Mouse (Mus musculus) neutrophil, adult 5-6 weeks (primary cell): ENCODE results near the gene Fam160a1. TPM values are rescaled to one million over a fixed set of nuclear protein-coding genes. Genes with fewer than 3 reads are reported as not detected.

ENCODE experiments used
- total RNA-seq: library from RNA; stranded (forward); fragments of 200-1000 nt; gene quantifications from 2 replicates; pipeline ENCODE4 v1.2.3, GENCODE M21; 2017

The Fam160a1 gene
- total RNA-seq, 1 experiment from 2014 or later = 0.81 TPM

Other genes starting within 250 kb of the Fam160a1 start
- gene Gatb, start 243.2 kb downstream of the Fam160a1 start, total RNA-seq = 8.2 and 10.5 TPM in 2 replicates
- gene Glt28d2, start 70.2 kb upstream of the Fam160a1 start, total RNA-seq = 0.23 and 0.49 TPM in 2 replicates
- gene Gm37240, start 70.2 kb upstream of the Fam160a1 start, total RNA-seq = 0.12 and 0.93 TPM in 2 replicates
- 0.86 and 0.93 TPM in 2 replicates for gene Sh3d19, start 153.8 kb upstream of the Fam160a1 start, total RNA-seq
- not detected in 2 replicates for gene Prss48, start 185.2 kb upstream of the Fam160a1 start, total RNA-seq